Mouse (Mus musculus) heart, embryonic 11.5 days (tissue): Measurements from ENCODE around the gene Gm8439. TPM values are rescaled to one million over a fixed set of nuclear protein-coding genes. Genes with fewer than 3 reads are reported as not detected.

Experiments used
- ATAC-seq: fragments of 200-750 bp; cut with Nextera tagmentation; replicated peaks from 2 replicates; pipeline ENCODE4 v1.8.0; 2017; ENCODE audit warnings: moderate library complexity; ENCODE audit not compliant: insufficient number of reproducible peaks, low FRiP score, low TSS enrichment
- H3K27ac ChIP-seq: fragments of 300-500 bp; sonication (generic); 2 replicates; pipeline ENCODE4 v1.5.1; 2014; ENCODE audit warnings: mild to moderate bottlenecking, low read depth, low read length
- H3K27me3 ChIP-seq: fragments of 300-500 bp; sonication (generic); 2 replicates; pipeline ENCODE4 v1.6.1; 2014; ENCODE audit warnings: mild to moderate bottlenecking, low read length, mixed read lengths; ENCODE audit not compliant: control insufficient read depth, insufficient read depth
- H3K36me3 ChIP-seq: fragments of 300-500 bp; sonication (generic); 2 replicates; pipeline ENCODE4 v1.6.1; 2014; ENCODE audit warnings: mild to moderate bottlenecking, low read length, moderate library complexity, mixed read lengths; ENCODE audit not compliant: control insufficient read depth, insufficient read depth
- H3K4me1 ChIP-seq: fragments of 300-500 bp; sonication (generic); 2 replicates; pipeline ENCODE4 v1.6.1; 2014; ENCODE audit warnings: low read length; ENCODE audit not compliant: control insufficient read depth, insufficient read depth
- H3K4me2 ChIP-seq: fragments of 300-500 bp; sonication (generic); 2 replicates; pipeline ENCODE4 v1.6.1; 2014; ENCODE audit warnings: mild to moderate bottlenecking, moderate library complexity
- H3K4me3 ChIP-seq: fragments of 300-500 bp; sonication (generic); 2 replicates; pipeline ENCODE4 v1.5.1; 2014; ENCODE audit warnings: low read depth, low read length
- H3K9ac ChIP-seq: fragments of 300-500 bp; sonication (generic); 2 replicates; pipeline ENCODE4 v1.6.1; 2014; ENCODE audit warnings: mild to moderate bottlenecking, low read depth, low read length, moderate library complexity
- H3K9me3 ChIP-seq: fragments of 300-500 bp; sonication (generic); replicated peaks from 2 replicates; pipeline ENCODE4 v1.6.1; 2016; ENCODE audit warnings: low read length; ENCODE audit not compliant: control insufficient read depth
- WGBS: fragments of 180-500 bp; shearing (Covaris S2); extraction: QIAGEN DNeasy Blood & Tissue Kit; methylation state at CpG from one replicate; pipeline ENCODE4 v1.1.7; 2014; ENCODE audit not compliant: insufficient replicate concordance; 5-methylcytosine and 5-hydroxymethylcytosine counted together
- polyA plus RNA-seq: library from polyadenylated mRNA; unstranded; fragments of >200 nt; fragmentation: Nextera tagmentation; extraction: Ambion mirVana; gene quantifications from 2 replicates; pipeline ENCODE4 v1.2.1, GENCODE M21; 2014

The Gm8439 gene
- polyA plus RNA-seq, 1 experiment from 2014 or later, result 0.59 TPM

DNA sequence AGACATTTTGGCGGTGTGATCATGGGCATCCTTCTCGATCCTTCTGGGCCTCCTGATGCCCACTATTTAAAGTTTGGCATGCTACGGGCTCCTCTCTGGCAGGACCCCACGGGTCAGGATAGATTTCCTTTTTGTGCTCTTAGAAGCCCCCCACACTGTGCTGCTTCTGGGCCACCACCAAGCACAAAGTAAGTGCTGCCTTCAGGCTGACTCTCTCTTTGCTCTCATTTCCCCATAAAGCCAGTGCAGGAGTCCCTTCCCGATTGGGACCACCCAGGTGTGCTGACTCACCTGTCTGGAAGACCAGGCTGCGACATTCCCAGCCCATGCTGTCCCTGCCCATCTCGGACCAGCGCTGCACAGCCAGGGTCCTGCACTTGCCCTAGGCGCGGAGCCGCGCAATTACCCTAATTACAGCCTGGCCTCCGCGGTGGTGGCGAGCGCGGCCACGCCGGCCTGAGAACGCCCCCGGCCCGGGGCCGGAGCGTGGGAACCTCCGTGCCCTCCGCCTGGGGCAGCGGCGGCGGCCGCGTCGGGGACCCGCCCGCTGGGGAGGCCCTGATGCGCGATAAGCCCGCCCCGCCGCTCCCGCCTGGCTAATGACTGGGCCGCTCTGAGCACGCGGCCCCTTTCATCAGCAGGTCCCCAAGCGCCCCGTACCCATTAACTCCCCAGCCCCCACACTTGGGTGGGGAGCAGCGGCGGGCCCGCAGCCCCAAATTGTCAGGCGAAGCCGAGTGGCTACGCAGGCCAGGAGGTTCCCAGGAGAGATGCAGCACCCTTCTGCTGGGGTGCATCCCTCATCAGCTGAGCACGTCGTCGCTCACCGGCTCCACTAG lies 61.0 kb downstream of the Gm8439 start:
- H3K36me3 ChIP-seq, result no peaks in the 10 kb centered on the region
- peaks cover 9% of the 10 kb centered on the region; the same call in 1 of the 2 replicates for H3K4me1 ChIP-seq
- no peak overlapping the region for H3K27ac ChIP-seq
- H3K27me3 ChIP-seq, result peaks cover 32% of the 10 kb centered on the region
- 4% methylated on average over 54 of the region's 55 CpGs for WGBS
- no peaks in the 10 kb centered on the region for H3K9me3 ChIP-seq
- peak overlapping the region; percentile 97 for H3K4me2 ChIP-seq
- H3K9ac ChIP-seq, result peak overlapping the region; percentile 66
- H3K4me3 ChIP-seq, result peak overlapping the region; percentile 59
- peak; percentile 84 for ATAC-seq

- peaks cover 36% of the 10 kb centered on the region for H3K27me3 ChIP-seq
Measured at GRCm38 (mm10) chr4:120650208-120650592, 61.7 kb downstream of the Gm8439 start.

DNA sequence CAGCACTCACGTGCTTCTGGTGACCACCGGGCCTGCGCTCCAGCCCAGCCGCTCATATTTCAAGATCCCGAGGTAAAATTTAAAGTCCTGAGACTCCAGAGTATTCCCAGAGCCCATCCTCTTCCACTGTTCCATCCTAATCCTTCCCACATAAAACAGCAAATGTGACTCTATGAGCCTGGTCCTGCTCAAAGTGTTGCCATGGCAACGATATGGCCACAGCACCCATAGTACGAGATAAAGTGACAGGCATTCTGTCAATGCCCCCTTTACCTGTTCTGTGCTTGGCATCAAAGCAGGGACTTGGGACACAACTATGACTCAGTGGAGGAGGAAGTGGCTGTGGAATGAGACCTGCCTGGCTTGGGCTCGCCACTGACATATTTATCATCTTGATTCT lies 67.4 kb downstream of the Gm8439 start:
- H3K36me3 ChIP-seq, result no peaks in the 10 kb centered on the region
- H3K4me1 ChIP-seq, result no peaks in the 10 kb centered on the region
- no peak for ATAC-seq
- H3K4me3 ChIP-seq, result no peak overlapping the region
- H3K27me3 ChIP-seq, result peaks cover 10% of the 10 kb centered on the region
- no peak overlapping the region for H3K4me2 ChIP-seq
- 74% methylated on average over 8 of the region's 8 CpGs for WGBS
- no peak overlapping the region for H3K9ac ChIP-seq
- H3K27ac ChIP-seq, result no peak overlapping the region
- H3K9me3 ChIP-seq, result no peaks in the 10 kb centered on the region

More at GRCm38 (mm10) chr4:120650208-120650592, 61.7 kb downstream of the Gm8439 start:
- Histone ChIP-seq H3K9me3 (no peaks in the 10 kb centered on the region), H3K4me3 (peak overlapping the region; percentile 59), H3K4me2 (peak overlapping the region; percentile 97), H3K36me3 (no peaks in the 10 kb centered on the region), H3K4me1 (peaks cover 9% of the 10 kb centered on the region; the same call in 1 of the 2 replicates), H3K9ac (peak overlapping the region; percentile 66; the same call in 1 of the 2 replicates), H3K27ac (no peak overlapping the region)
- WGBS, result 21% methylated on average over 7 of the region's 7 CpGs
- ATAC-seq, result no peak

Other genes with a start within 250 kb of the Gm8439 start
- 67.0 and 72.9 TPM in 2 replicates for gene Scmh1, start 183.5 kb upstream of the Gm8439 start, polyA plus RNA-seq
- gene Slfnl1, start 56.5 kb upstream of the Gm8439 start, polyA plus RNA-seq, result 0.24 TPM in 1 of 2 replicates, not detected in the other
- gene Ctps, start 18.5 kb upstream of the Gm8439 start, polyA plus RNA-seq, result 107 and 119 TPM in 2 replicates
- 37.5 and 44.9 TPM in 2 replicates for gene Cited4, start 77.8 kb downstream of the Gm8439 start, polyA plus RNA-seq
- gene Kcnq4, start 159.9 kb downstream of the Gm8439 start, polyA plus RNA-seq, result 0.99 and 1.0 TPM in 2 replicates
- 105 and 117 TPM in 2 replicates for gene Nfyc, start 242.8 kb downstream of the Gm8439 start, polyA plus RNA-seq